Mouse (Mus musculus): ENCODE data around the gene Igsf11. TPM values are rescaled to one million over a fixed set of nuclear protein-coding genes. Genes with fewer than 3 reads are reported as not detected.
A peak's percentile ranks its signal among the peaks of the same experiment; 100 is the strongest.

Igsf11 gene
- polyA plus RNA-seq, 1 experiment from 2014 or later: 3.6 TPM

GRCm38 (mm10) chr16:39056061-39056460 is 163.6 kb downstream of the Igsf11 start:
- WGBS: 19% methylated on average over 6 of the region's 6 CpGs
- Histone ChIP-seq H3K27me3 (0 out of 2 replicates have a peak, but pooled peaks cover 6% of the 10 kb centered on the region), H3K4me2 (no peak overlapping the region), H3K9ac (no peak overlapping the region), H3K4me1 (no peaks in the 10 kb centered on the region), H3K36me3 (ENCODE audit: poor library complexity, severe bottlenecking) (no peaks in the 10 kb centered on the region), H3K9me3 (replicated peaks) (no peaks in the 10 kb centered on the region), H3K27ac (no peak overlapping the region), H3K4me3 (no peak overlapping the region)
- peak; percentile 65; the same call in 1 of the 2 replicates for ATAC-seq

- H3K9ac ChIP-seq: no peak overlapping the region
- no peaks in the 10 kb centered on the region for H3K4me1 ChIP-seq
- 0 out of 2 replicates have a peak, but pooled peaks cover 6% of the 10 kb centered on the region for H3K27me3 ChIP-seq
- no peaks in the 10 kb centered on the region for H3K9me3 ChIP-seq (replicated peaks)
- no peaks in the 10 kb centered on the region for H3K36me3 ChIP-seq (ENCODE audit: poor library complexity, severe bottlenecking)
- H3K4me2 ChIP-seq: no peak overlapping the region
- no peak overlapping the region for H3K27ac ChIP-seq
- 84% methylated on average over 12 of the region's 12 CpGs for WGBS
- ATAC-seq: no peak
- no peak overlapping the region for H3K4me3 ChIP-seq
Observed at GRCm38 (mm10) chr16:39056961-39057360, 164.5 kb downstream of the Igsf11 start.

GRCm38 (mm10) chr16:39058869-39059268 is 166.4 kb downstream of the Igsf11 start:
- Histone ChIP-seq H3K9ac (no peak overlapping the region), H3K4me1 (no peaks in the 10 kb centered on the region), H3K27ac (no peak overlapping the region), H3K4me3 (no peak overlapping the region), H3K9me3 (replicated peaks) (no peaks in the 10 kb centered on the region), H3K4me2 (no peak overlapping the region), H3K27me3 (no peaks in the 10 kb centered on the region), H3K36me3 (ENCODE audit: poor library complexity, severe bottlenecking) (no peaks in the 10 kb centered on the region)
- WGBS: 98% methylated on average over 2 of the region's 2 CpGs
- no peak for ATAC-seq

- H3K4me3 ChIP-seq: no peak overlapping the region
- H3K9me3 ChIP-seq (replicated peaks): no peaks in the 10 kb centered on the region
- 29% methylated on average over 5 of the region's 5 CpGs for WGBS
- H3K4me1 ChIP-seq: no peaks in the 10 kb centered on the region
- no peak overlapping the region for H3K27ac ChIP-seq
- H3K9ac ChIP-seq: no peak overlapping the region
- H3K27me3 ChIP-seq: no peaks in the 10 kb centered on the region
- H3K36me3 ChIP-seq (ENCODE audit: poor library complexity, severe bottlenecking): no peaks in the 10 kb centered on the region
- no peak overlapping the region for H3K4me2 ChIP-seq
- no peak for ATAC-seq
Observed at GRCm38 (mm10) chr16:39062596-39062995, 170.1 kb downstream of the Igsf11 start.

- ATAC-seq: no peak
- H3K9ac ChIP-seq: no peak overlapping the region
- no peaks in the 10 kb centered on the region for H3K4me1 ChIP-seq
- H3K36me3 ChIP-seq (ENCODE audit: poor library complexity, severe bottlenecking): no peaks in the 10 kb centered on the region
- H3K4me3 ChIP-seq: no peak overlapping the region
- no peak overlapping the region for H3K4me2 ChIP-seq
- H3K9me3 ChIP-seq (replicated peaks): no peaks in the 10 kb centered on the region
- no peaks in the 10 kb centered on the region for H3K27me3 ChIP-seq
- 70% methylated on average over 5 of the region's 5 CpGs for WGBS
- H3K27ac ChIP-seq: no peak overlapping the region
Observed at GRCm38 (mm10) chr16:39065576-39065975, 173.1 kb downstream of the Igsf11 start.

- 41% methylated on average over 3 of the region's 3 CpGs for WGBS
- Histone ChIP-seq H3K9me3 (replicated peaks) (no peaks in the 10 kb centered on the region), H3K36me3 (ENCODE audit: poor library complexity, severe bottlenecking) (no peaks in the 10 kb centered on the region), H3K9ac (no peak overlapping the region), H3K27ac (no peak overlapping the region), H3K4me1 (peaks cover 7% of the 10 kb centered on the region; the same call in 1 of the 2 replicates), H3K4me2 (no peak overlapping the region), H3K4me3 (no peak overlapping the region), H3K27me3 (no peaks in the 10 kb centered on the region)
- peak; percentile 55; the same call in 1 of the 2 replicates for ATAC-seq
Observed at GRCm38 (mm10) chr16:39071431-39071830, 179.0 kb downstream of the Igsf11 start.

Other genes starting within 250 kb of the Igsf11 start
- gene Arhgap31, start 179.4 kb upstream of the Igsf11 start, polyA plus RNA-seq (2015; fragmentation: Nextera tagmentation; extraction: Ambion mirVana): 3.1 and 3.6 TPM in 2 replicates
- gene B4galt4, start 150.4 kb upstream of the Igsf11 start, polyA plus RNA-seq (2015; fragmentation: Nextera tagmentation; extraction: Ambion mirVana): 17.9 and 22.8 TPM in 2 replicates
- gene Upk1b, start 92.3 kb upstream of the Igsf11 start, polyA plus RNA-seq (2015; fragmentation: Nextera tagmentation; extraction: Ambion mirVana): not detected in 2 replicates
- not detected in 2 replicates for gene 4930435E12Rik, start 63.9 kb upstream of the Igsf11 start, polyA plus RNA-seq (2015; fragmentation: Nextera tagmentation; extraction: Ambion mirVana)